Mouse (Mus musculus) midbrain, embryonic 15.5 days (tissue): Measurements from ENCODE around the gene Clec18a. TPM values are rescaled to one million over a fixed set of nuclear protein-coding genes. Genes with fewer than 3 reads are reported as not detected.
A peak's percentile ranks its signal among the peaks of the same experiment; 100 is the strongest.
"Not testable (repeated sequence)": the region's sequence is repeated elsewhere in the genome, so short reads cannot be mapped to it uniquely, and the experiment has no call there.

Source experiments
- ATAC-seq: fragments of 200-750 bp; cut with Nextera tagmentation; replicated peaks from 2 replicates; pipeline ENCODE4 v1.8.0; 2017; ENCODE audit warnings: moderate TSS enrichment
- H3K27ac ChIP-seq: fragments of 300-500 bp; sonication (generic); 2 replicates; pipeline ENCODE4 v1.5.1; 2015; ENCODE audit warnings: mild to moderate bottlenecking, inconsistent platforms
- H3K27me3 ChIP-seq: fragments of 300-500 bp; sonication (generic); replicated peaks from 2 replicates; pipeline ENCODE4 v1.6.1; 2015; ENCODE audit warnings: inconsistent platforms
- H3K36me3 ChIP-seq: fragments of 300-500 bp; sonication (generic); replicated peaks from 2 replicates; pipeline ENCODE4 v1.6.1; 2015; ENCODE audit warnings: inconsistent platforms
- H3K4me1 ChIP-seq: fragments of 300-500 bp; sonication (generic); 2 replicates; pipeline ENCODE4 v1.6.1; 2015; ENCODE audit warnings: inconsistent platforms
- H3K4me2 ChIP-seq: fragments of 300-500 bp; sonication (generic); 2 replicates; pipeline ENCODE4 v1.6.1; 2015; ENCODE audit warnings: inconsistent platforms, mild to moderate bottlenecking, moderate library complexity
- H3K4me3 ChIP-seq: fragments of 300-500 bp; sonication (generic); 2 replicates; pipeline ENCODE4 v1.5.1; 2015; ENCODE audit warnings: mild to moderate bottlenecking, inconsistent platforms
- H3K9ac ChIP-seq: fragments of 300-500 bp; sonication (generic); 2 replicates; pipeline ENCODE4 v1.6.1; 2015; ENCODE audit warnings: mild to moderate bottlenecking, inconsistent platforms
- H3K9me3 ChIP-seq: fragments of 300-500 bp; sonication (generic); 2 replicates; pipeline ENCODE4 v1.6.1; 2016; ENCODE audit warnings: inconsistent platforms
- WGBS: fragments of 180-500 bp; shearing (Covaris S2); methylation state at CpG from one replicate; pipeline ENCODE4 v1.1.7; 2015; ENCODE audit warnings: mixed read lengths; 5-methylcytosine and 5-hydroxymethylcytosine counted together
- polyA plus RNA-seq: library from polyadenylated mRNA; unstranded; fragments of >200 nt; fragmentation: Nextera tagmentation; extraction: Ambion mirVana; gene quantifications from 2 replicates; pipeline ENCODE4 v1.2.1, GENCODE M21; 2015

The Clec18a gene
- polyA plus RNA-seq, result 0.53 and 0.93 TPM in 2 replicates

- H3K4me1 ChIP-seq, result peaks cover 20% of the 10 kb centered on the region
- not testable (repeated sequence) for H3K4me3 ChIP-seq, H3K27ac ChIP-seq, H3K9ac ChIP-seq, H3K36me3 ChIP-seq, H3K4me2 ChIP-seq, H3K27me3 ChIP-seq, ATAC-seq, H3K9me3 ChIP-seq
- 90% methylated on average over 5 of the region's 6 CpGs for WGBS
Observed at GRCm38 (mm10) chr8:111092326-111092725, at the start of gene Clec18a. Gene Clec18a (minus strand): TSS chr8:111092426.

DNA sequence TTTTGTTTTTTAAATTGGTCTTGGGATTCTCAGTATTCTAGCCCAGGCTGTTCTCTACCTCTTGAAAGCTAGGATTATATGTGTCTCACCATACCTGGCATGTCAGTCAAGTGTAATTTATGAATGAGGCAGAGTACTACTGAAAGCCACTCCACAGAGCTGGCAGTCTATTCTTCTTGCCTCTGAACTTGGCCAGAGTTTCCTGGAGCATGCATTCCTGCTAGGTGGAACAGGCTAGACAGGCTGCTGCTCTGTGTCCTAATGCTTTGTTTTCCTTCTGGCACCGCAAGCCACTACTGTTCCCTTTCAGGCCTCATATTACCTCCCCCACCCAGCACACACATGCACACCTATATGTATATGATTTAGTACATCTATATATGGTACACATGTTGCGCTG lies 38.5 kb upstream of the Clec18a start:
- H3K9ac ChIP-seq, result no peak overlapping the region
- H3K4me1 ChIP-seq, result no peaks in the 10 kb centered on the region
- no peak for ATAC-seq
- H3K4me2 ChIP-seq, result no peak overlapping the region
- 100% methylated on average over 2 of the region's 2 CpGs for WGBS
- H3K27ac ChIP-seq, result no peak overlapping the region
- no peaks in the 10 kb centered on the region for H3K27me3 ChIP-seq
- peaks cover 37% of the 10 kb centered on the region for H3K36me3 ChIP-seq
- no peak overlapping the region for H3K4me3 ChIP-seq
- H3K9me3 ChIP-seq, result no peaks in the 10 kb centered on the region

- no peaks in the 10 kb centered on the region for H3K4me1 ChIP-seq
- no peak overlapping the region for H3K27ac ChIP-seq
- no peaks in the 10 kb centered on the region for H3K9me3 ChIP-seq
- no peaks in the 10 kb centered on the region for H3K27me3 ChIP-seq
- H3K36me3 ChIP-seq, result peaks cover 60% of the 10 kb centered on the region
- no peak for ATAC-seq
- no peak overlapping the region for H3K4me3 ChIP-seq
- 94% methylated on average over 3 of the region's 3 CpGs for WGBS
- H3K4me2 ChIP-seq, result no peak overlapping the region
- H3K9ac ChIP-seq, result no peak overlapping the region
Observed at GRCm38 (mm10) chr8:111119481-111119880, 27.3 kb upstream of the Clec18a start.

- Histone ChIP-seq H3K9me3 (no peaks in the 10 kb centered on the region), H3K4me2 (no peak overlapping the region), H3K27ac (no peak overlapping the region), H3K4me3 (no peak overlapping the region), H3K27me3 (no peaks in the 10 kb centered on the region), H3K4me1 (no peaks in the 10 kb centered on the region), H3K36me3 (peaks cover 45% of the 10 kb centered on the region), H3K9ac (no peak overlapping the region)
- 96% methylated on average over 5 of the region's 5 CpGs for WGBS
- ATAC-seq, result no peak
Observed at GRCm38 (mm10) chr8:111114891-111115290, 22.7 kb upstream of the Clec18a start.

DNA sequence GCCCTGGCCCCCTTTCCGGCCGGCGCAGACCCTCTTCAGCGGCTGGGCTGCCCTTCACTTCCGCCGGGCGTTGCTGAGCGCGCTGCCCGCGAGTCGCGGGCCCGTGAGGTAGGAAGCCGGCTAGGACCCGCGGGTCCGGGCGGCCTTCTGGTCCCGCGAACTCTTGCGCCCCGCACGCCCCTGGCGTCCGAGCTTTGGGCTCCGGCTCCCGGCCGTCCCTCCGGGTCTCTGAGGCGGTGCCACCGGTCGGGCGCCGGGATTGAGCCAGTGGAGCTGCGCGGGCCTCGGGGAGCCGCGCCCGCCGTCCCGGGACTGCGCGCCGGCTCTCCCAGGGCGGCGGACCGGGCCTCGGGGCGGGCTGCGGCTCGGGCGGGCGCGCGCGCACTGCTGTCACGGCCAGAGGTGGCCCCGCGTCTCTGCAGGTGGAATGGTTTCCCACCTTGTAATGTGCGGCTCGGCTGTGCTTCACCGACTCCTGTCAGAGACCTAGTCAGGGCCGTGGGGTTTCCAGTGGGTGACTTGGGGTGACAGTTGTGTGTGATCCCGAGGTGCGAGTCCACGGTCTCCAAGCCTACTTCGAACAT lies 2.6 kb upstream of the Clec18a start:
- not testable (repeated sequence) for H3K27me3 ChIP-seq, H3K36me3 ChIP-seq, H3K9me3 ChIP-seq
- Histone ChIP-seq H3K9ac (peak overlapping the region; percentile 55), H3K4me2 (peak overlapping the region; percentile 87), H3K27ac (peak overlapping the region; percentile 81), H3K4me1 (peaks cover 20% of the 10 kb centered on the region), H3K4me3 (peak overlapping the region; percentile 76)
- peak; percentile 69 for ATAC-seq
- 2% methylated on average over 45 of the region's 69 CpGs for WGBS

DNA sequence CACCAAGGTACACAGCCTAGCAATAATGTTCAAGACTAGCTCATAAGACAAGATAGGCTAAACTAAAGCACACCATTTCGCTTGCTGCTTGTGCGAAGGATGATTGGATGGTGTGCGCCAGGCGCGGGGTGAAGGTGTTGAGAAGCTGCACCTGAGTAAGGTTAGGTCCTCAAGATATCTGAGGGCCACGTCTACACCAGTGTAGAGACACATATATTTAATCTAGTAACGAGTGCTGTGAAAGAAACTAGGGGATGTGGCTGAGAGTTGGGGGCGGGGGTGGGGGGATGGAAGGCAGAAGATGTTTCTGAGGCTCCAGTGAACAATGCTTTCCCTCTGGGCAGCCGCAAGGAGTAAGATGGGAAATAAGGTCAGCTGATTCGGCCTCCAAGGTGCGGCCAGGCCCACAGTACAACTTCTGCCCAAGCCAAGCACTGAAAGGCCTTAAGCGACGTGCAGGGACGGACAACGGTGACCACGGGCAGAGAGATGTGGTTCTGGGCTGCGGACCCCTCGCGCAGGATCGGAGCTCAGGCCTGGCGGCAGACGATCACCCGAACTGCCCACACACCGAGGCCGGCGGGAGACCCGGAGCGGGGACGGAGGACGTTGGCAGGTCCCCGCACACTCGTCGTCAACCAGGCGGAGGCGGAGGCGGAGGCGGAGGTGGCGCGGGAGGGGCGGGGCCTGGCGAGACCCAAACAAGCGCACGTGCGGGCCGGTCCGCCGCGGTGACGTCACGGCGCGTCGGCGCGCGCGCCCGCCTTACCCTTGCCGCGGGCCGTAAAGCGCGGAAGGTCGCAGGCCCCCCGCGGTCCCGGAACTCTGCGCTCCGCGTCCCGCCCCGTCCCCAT lies 1.9 kb upstream of the Clec18a start, which contains the start of gene Pdpr:
TSS of gene Pdpr (plus strand) at position 766 of the 854 bp plus-strand sequence.
- ATAC-seq, result peak; percentile 94
- Histone ChIP-seq H3K4me2 (peak within 1 kb of the TSS; percentile 87), H3K4me1 (peaks cover 20% of the 10 kb centered on the region), H3K9me3 (no peaks in the 10 kb centered on the region), H3K27ac (peak within 1 kb of the TSS; percentile 81), H3K4me3 (peak within 1 kb of the TSS; percentile 76), H3K27me3 (no peaks in the 10 kb centered on the region), H3K36me3 (no peaks in the 10 kb centered on the region), H3K9ac (peak within 1 kb of the TSS; percentile 58)
- 7% methylated on average over 53 of the region's 72 CpGs for WGBS

DNA sequence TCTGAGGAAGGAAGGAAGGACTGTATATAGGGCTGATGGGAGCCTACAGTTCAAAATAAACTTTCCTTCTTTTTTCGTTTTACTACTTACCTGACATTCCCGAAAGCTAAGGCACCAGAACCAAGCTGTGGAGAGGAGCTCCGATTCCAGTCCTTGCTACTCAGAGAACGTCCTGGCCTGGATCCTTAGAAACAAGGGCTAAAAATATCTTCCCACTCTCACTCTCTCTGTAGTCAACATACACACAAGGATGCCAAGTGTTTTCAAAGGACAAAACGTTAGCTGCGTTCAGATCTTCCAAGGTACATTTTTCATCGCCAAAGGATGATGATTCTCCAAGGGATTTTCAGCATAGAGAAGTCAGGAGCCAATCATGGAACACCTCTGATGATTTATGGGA lies 520 bp downstream of the Clec18a start:
- ATAC-seq, result no peak
- 88% methylated on average over 7 of the region's 7 CpGs for WGBS
- H3K4me3 ChIP-seq, result no peak overlapping the region
- H3K4me1 ChIP-seq, result peaks cover 20% of the 10 kb centered on the region
- H3K4me2 ChIP-seq, result no peak overlapping the region
- H3K36me3 ChIP-seq, result no peaks in the 10 kb centered on the region
- H3K27ac ChIP-seq, result no peak overlapping the region
- H3K27me3 ChIP-seq, result no peaks in the 10 kb centered on the region
- H3K9me3 ChIP-seq, result no peaks in the 10 kb centered on the region
- no peak overlapping the region for H3K9ac ChIP-seq

DNA sequence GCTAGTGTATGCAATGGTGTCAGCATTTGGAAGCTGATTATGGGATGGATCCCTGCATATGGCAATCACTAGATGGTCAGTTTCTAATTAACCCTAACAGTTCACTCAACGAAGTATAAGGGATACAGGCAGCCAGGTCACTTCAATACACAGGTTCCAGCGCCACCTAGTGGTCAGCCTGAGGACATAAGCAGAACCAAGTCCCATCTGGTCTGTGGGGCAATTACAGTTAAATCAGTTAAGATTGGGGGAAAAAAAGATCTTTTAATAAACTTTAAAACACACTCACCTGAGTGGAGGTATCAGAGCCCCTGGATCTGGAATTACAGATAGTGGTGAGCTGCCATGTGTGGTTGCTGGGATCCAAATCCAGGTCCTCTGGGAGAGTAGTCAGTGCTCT lies 2.1 kb downstream of the Clec18a start:
- no peak for ATAC-seq
- Histone ChIP-seq H3K4me3 (no peak overlapping the region), H3K27me3 (no peaks in the 10 kb centered on the region), H3K4me2 (no peak overlapping the region), H3K9ac (no peak overlapping the region), H3K4me1 (peaks cover 6% of the 10 kb centered on the region), H3K36me3 (no peaks in the 10 kb centered on the region), H3K9me3 (no peaks in the 10 kb centered on the region), H3K27ac (no peak overlapping the region)
- WGBS, result 0% methylated on average over 2 of the region's 2 CpGs

DNA sequence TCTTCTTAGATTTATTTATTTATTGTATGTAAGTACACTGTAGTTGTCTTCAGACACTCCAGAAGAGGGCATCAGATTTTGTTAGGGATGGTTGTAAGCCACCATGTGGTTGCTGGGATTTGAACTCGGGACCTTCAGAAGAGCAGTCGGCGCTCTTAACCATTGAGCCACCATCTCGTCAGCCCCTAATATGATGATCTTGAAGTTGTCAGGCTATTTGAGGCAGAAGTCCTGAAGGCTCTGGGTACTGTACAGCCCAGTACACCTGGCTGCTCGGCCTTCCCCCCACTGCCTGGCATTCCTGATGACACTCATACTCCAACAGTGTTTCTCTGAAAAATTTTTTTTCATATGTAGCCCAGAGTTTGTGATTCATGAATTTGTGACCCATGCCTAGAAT lies 8.3 kb downstream of the Clec18a start:
- ATAC-seq, result not testable (repeated sequence)

DNA sequence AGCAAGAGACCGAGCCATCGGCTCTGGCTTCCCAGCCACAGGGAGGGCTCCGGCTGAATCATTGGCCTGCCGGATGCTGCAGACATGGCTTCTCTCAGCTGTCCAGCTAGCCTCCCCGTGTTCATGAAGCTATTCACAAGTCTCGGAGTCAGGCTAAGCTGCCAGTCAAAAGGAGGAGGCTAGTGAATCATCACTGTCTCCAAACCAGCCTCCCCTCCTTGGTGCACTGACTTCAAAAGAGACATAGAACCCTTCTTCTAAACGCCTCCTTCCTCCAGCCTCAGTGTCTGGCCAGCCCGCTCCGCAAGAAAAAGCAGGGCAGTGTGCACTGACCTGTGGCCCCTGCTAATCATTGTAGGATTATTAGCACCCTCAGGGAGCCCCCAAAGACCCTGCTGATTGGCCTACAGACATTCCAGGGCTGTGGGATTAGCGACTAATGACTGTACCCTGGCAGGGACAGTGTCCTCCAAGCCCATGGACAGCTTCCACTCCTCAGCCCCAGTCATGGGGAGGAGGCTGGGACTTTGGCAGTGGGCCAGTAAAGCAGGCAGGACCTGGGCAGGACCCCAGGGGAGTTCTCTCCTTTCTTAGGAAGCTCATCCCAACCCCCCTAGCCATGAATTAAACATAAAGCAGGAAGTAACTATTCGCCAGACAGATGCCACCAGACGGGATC lies 10.5 kb downstream of the Clec18a start:
- no peak for ATAC-seq

More for the DNA sequence above, 8.3 kb downstream of the Clec18a start:
- H3K4me2 ChIP-seq, H3K27ac ChIP-seq, H3K27me3 ChIP-seq, H3K36me3 ChIP-seq, H3K9ac ChIP-seq, H3K9me3 ChIP-seq, H3K4me1 ChIP-seq, H3K4me3 ChIP-seq: not testable (repeated sequence)
- 90% methylated on average over 5 of the region's 5 CpGs for WGBS

GRCm38 (mm10) chr8:111079861-111080271 lies 12.4 kb downstream of the Clec18a start:
- H3K27me3 ChIP-seq, result no peaks in the 10 kb centered on the region
- H3K4me1 ChIP-seq, result no peaks in the 10 kb centered on the region
- H3K36me3 ChIP-seq, result no peaks in the 10 kb centered on the region
- no peak overlapping the region for H3K27ac ChIP-seq
- WGBS, result 32% methylated on average over 6 of the region's 6 CpGs
- no peak for ATAC-seq
- no peak overlapping the region for H3K4me3 ChIP-seq
- no peaks in the 10 kb centered on the region for H3K9me3 ChIP-seq
- H3K9ac ChIP-seq, result no peak overlapping the region
- no peak overlapping the region for H3K4me2 ChIP-seq

More for the DNA sequence above, 10.5 kb downstream of the Clec18a start:
- Histone ChIP-seq H3K9me3 (no peaks in the 10 kb centered on the region), H3K9ac (no peak overlapping the region), H3K27me3 (no peaks in the 10 kb centered on the region), H3K4me3 (no peak overlapping the region), H3K27ac (no peak overlapping the region), H3K36me3 (no peaks in the 10 kb centered on the region), H3K4me2 (no peak overlapping the region), H3K4me1 (no peaks in the 10 kb centered on the region)
- 27% methylated on average over 12 of the region's 12 CpGs for WGBS

GRCm38 (mm10) chr8:111079461-111079860 lies 12.8 kb downstream of the Clec18a start:
- Histone ChIP-seq H3K9ac (no peak overlapping the region), H3K27ac (no peak overlapping the region), H3K27me3 (no peaks in the 10 kb centered on the region), H3K4me3 (no peak overlapping the region), H3K4me1 (no peaks in the 10 kb centered on the region), H3K9me3 (no peaks in the 10 kb centered on the region), H3K36me3 (no peaks in the 10 kb centered on the region), H3K4me2 (no peak overlapping the region)
- no peak for ATAC-seq
- 53% methylated on average over 5 of the region's 5 CpGs for WGBS
